Mouse (Mus musculus) liver, postnatal 0 days (tissue): ENCODE results near the gene Grk6. TPM values are rescaled to one million over a fixed set of nuclear protein-coding genes. Genes with fewer than 3 reads are reported as not detected.

ENCODE experiments used
- ATAC-seq: fragments of 200-750 bp; cut with Nextera tagmentation; 2 replicates; pipeline ENCODE4 v1.8.0; 2017; ENCODE audit warnings: mild to moderate bottlenecking, moderate library complexity
- DNase-seq: peaks from one replicate; pipeline ENCODE4 v3.0.0-alpha.2; 2016
- H3K27ac ChIP-seq: fragments of 300-500 bp; sonication (generic); 2 replicates; pipeline ENCODE4 v1.5.1; 2014; ENCODE audit warnings: antibody characterized with exemption, moderate library complexity, mild to moderate bottlenecking, low read depth
- H3K27me3 ChIP-seq: fragments of 300-500 bp; sonication (generic); 2 replicates; pipeline ENCODE4 v1.6.1; 2014; ENCODE audit warnings: low read length, control low read depth, mixed read lengths; ENCODE audit not compliant: insufficient read depth
- H3K36me3 ChIP-seq: fragments of 300-500 bp; sonication (generic); replicated peaks from 2 replicates; pipeline ENCODE4 v1.6.1; 2014; ENCODE audit warnings: mild to moderate bottlenecking, control low read depth, low read length, moderate library complexity, mixed read lengths; ENCODE audit not compliant: insufficient read depth
- H3K4me1 ChIP-seq: fragments of 300-500 bp; sonication (generic); 2 replicates; pipeline ENCODE4 v1.6.1; 2014; ENCODE audit warnings: antibody characterized with exemption, mild to moderate bottlenecking, control low read depth; ENCODE audit not compliant: insufficient read depth
- H3K4me2 ChIP-seq: fragments of 300-500 bp; sonication (generic); 2 replicates; pipeline ENCODE4 v1.6.1; 2014; ENCODE audit warnings: low read depth, mild to moderate bottlenecking, low read length, moderate library complexity, mixed read lengths
- H3K4me3 ChIP-seq: fragments of 300-500 bp; sonication (generic); 2 replicates; pipeline ENCODE4 v1.5.1; 2014; ENCODE audit warnings: low read depth, low read length
- H3K9ac ChIP-seq: fragments of 300-500 bp; sonication (generic); replicated peaks from 2 replicates; pipeline ENCODE4 v1.6.1; 2014; ENCODE audit warnings: mild to moderate bottlenecking, moderate library complexity
- H3K9me3 ChIP-seq: fragments of 300-500 bp; sonication (generic); 2 replicates; pipeline ENCODE4 v1.6.1; 2016; ENCODE audit warnings: mild to moderate bottlenecking, control low read depth, low read length, mixed read lengths
- CTCF ChIP-seq: sonication (generic); IDR thresholded peaks from 2 replicates; pipeline ENCODE4 v1.5.1; 2016; ENCODE audit warnings: antibody characterized with exemption, low read depth
- EP300 ChIP-seq: IDR thresholded peaks from 2 replicates; pipeline ENCODE4 v1.6.1; 2016; ENCODE audit warnings: antibody characterized with exemption, low read depth, mild to moderate bottlenecking
- WGBS: fragments of 180-500 bp; shearing (Covaris S2); extraction: QIAGEN DNeasy Blood & Tissue Kit; methylation state at CpG from one replicate; pipeline ENCODE4 v1.1.7; 2014; ENCODE audit not compliant: insufficient replicate concordance; 5-methylcytosine and 5-hydroxymethylcytosine counted together
- polyA plus RNA-seq: library from polyadenylated mRNA; unstranded; fragments of >200 nt; fragmentation: Nextera tagmentation; extraction: Ambion mirVana; gene quantifications from 2 replicates; pipeline ENCODE4 v1.2.1, GENCODE M21; 2015

Grk6 gene
- polyA plus RNA-seq, 1 experiment from 2014 or later, result 16.7 TPM

GRCm38 (mm10) chr13:55473961-55474360 is 29.1 kb downstream of the Grk6 start:
- TF ChIP-seq EP300, result no peak
- TF ChIP-seq CTCF, result peak; percentile 18; the same call in 1 of the 2 replicates
- no peak overlapping the region for H3K4me2 ChIP-seq
- WGBS, result 66% methylated on average over 11 of the region's 11 CpGs
- H3K9ac ChIP-seq, result no peak overlapping the region
- ATAC-seq (no peak), DNase-seq (no peak)
- no peak overlapping the region for H3K27ac ChIP-seq
- H3K36me3 ChIP-seq, result no peaks in the 10 kb centered on the region
- H3K27me3 ChIP-seq, result peaks cover 46% of the 10 kb centered on the region
- no peaks in the 10 kb centered on the region for H3K9me3 ChIP-seq
- H3K4me1 ChIP-seq, result peaks cover 28% of the 10 kb centered on the region
- no peak overlapping the region for H3K4me3 ChIP-seq

- H3K27ac ChIP-seq, result no peak overlapping the region
- no peaks in the 10 kb centered on the region for H3K9me3 ChIP-seq
- TF ChIP-seq CTCF (no peak), EP300 (no peak)
- H3K4me2 ChIP-seq, result no peak overlapping the region
- WGBS, result 51% methylated on average over 5 of the region's 5 CpGs
- peaks cover 30% of the 10 kb centered on the region for H3K4me1 ChIP-seq
- DNase-seq, result no peak
- peaks cover 46% of the 10 kb centered on the region for H3K27me3 ChIP-seq
- no peak for ATAC-seq
- no peak overlapping the region for H3K9ac ChIP-seq
- H3K4me3 ChIP-seq, result no peak overlapping the region
- no peaks in the 10 kb centered on the region for H3K36me3 ChIP-seq
Observed at GRCm38 (mm10) chr13:55474621-55475069, 29.8 kb downstream of the Grk6 start.

GRCm38 (mm10) chr13:55475750-55476149 is 30.9 kb downstream of the Grk6 start:
- Histone ChIP-seq H3K27ac (no peak overlapping the region), H3K36me3 (no peaks in the 10 kb centered on the region), H3K4me1 (peaks cover 30% of the 10 kb centered on the region), H3K9me3 (no peaks in the 10 kb centered on the region), H3K4me3 (no peak overlapping the region), H3K9ac (no peak overlapping the region), H3K27me3 (peaks cover 37% of the 10 kb centered on the region), H3K4me2 (no peak overlapping the region)
- TF ChIP-seq CTCF (no peak), EP300 (no peak)
- WGBS, result 80% methylated on average over 5 of the region's 5 CpGs
- ATAC-seq (no peak), DNase-seq (no peak)

GRCm38 (mm10) chr13:55476256-55476655 is 31.4 kb downstream of the Grk6 start:
- Histone ChIP-seq H3K4me3 (no peak overlapping the region), H3K27ac (no peak overlapping the region), H3K4me1 (peaks cover 25% of the 10 kb centered on the region), H3K27me3 (peaks cover 32% of the 10 kb centered on the region), H3K4me2 (no peak overlapping the region), H3K9ac (no peak overlapping the region), H3K36me3 (no peaks in the 10 kb centered on the region), H3K9me3 (no peaks in the 10 kb centered on the region)
- TF ChIP-seq CTCF (no peak), EP300 (no peak)
- DNase-seq (no peak), ATAC-seq (no peak)
- 81% methylated on average over 8 of the region's 8 CpGs for whole genome bisulfite sequencing

- WGBS, result 69% methylated on average over 16 of the region's 16 CpGs
- H3K36me3 ChIP-seq, result no peaks in the 10 kb centered on the region
- H3K4me2 ChIP-seq, result no peak overlapping the region
- no peak overlapping the region for H3K9ac ChIP-seq
- peaks cover 20% of the 10 kb centered on the region for H3K27me3 ChIP-seq
- TF ChIP-seq EP300, result no peak
- TF ChIP-seq CTCF, result no peak
- no peak overlapping the region for H3K4me3 ChIP-seq
- H3K27ac ChIP-seq, result no peak overlapping the region
- DNase-seq (no peak), ATAC-seq (no peak)
- no peaks in the 10 kb centered on the region for H3K9me3 ChIP-seq
- H3K4me1 ChIP-seq, result peaks cover 13% of the 10 kb centered on the region
Observed at GRCm38 (mm10) chr13:55477492-55477891, 32.6 kb downstream of the Grk6 start.

GRCm38 (mm10) chr13:55478036-55478435 is 33.2 kb downstream of the Grk6 start:
- no peaks in the 10 kb centered on the region for H3K9me3 ChIP-seq
- DNase-seq (peak; percentile 56), ATAC-seq (no peak)
- peaks cover 7% of the 10 kb centered on the region for H3K4me1 ChIP-seq
- H3K4me2 ChIP-seq, result no peak overlapping the region
- WGBS, result 62% methylated on average over 5 of the region's 5 CpGs
- no peak for TF ChIP-seq EP300
- TF ChIP-seq CTCF, result peak; percentile 69
- H3K27ac ChIP-seq, result no peak overlapping the region
- H3K27me3 ChIP-seq, result peaks cover 14% of the 10 kb centered on the region
- no peaks in the 10 kb centered on the region for H3K36me3 ChIP-seq
- H3K9ac ChIP-seq, result no peak overlapping the region
- no peak overlapping the region for H3K4me3 ChIP-seq

GRCm38 (mm10) chr13:55479008-55479407 is 34.1 kb downstream of the Grk6 start:
- peak; percentile 61 for ATAC-seq
- Histone ChIP-seq H3K4me1 (peaks cover 6% of the 10 kb centered on the region; the same call in 1 of the 2 replicates), H3K4me2 (no peak overlapping the region; the same call in 1 of the 2 replicates), H3K9me3 (no peaks in the 10 kb centered on the region), H3K9ac (no peak overlapping the region), H3K27ac (peak overlapping the region; percentile 52), H3K4me3 (no peak overlapping the region), H3K27me3 (peaks cover 9% of the 10 kb centered on the region), H3K36me3 (no peaks in the 10 kb centered on the region)
- TF ChIP-seq CTCF, result no peak
- peak; percentile 71 for TF ChIP-seq EP300
- DNase-seq, result peak; percentile 33
- 43% methylated on average over 7 of the region's 7 CpGs for WGBS
